Mouse (Mus musculus) megakaryocyte, embryonic 14.5 days (primary cell): ENCODE measurements around the gene Zpbp.

Source experiments
- FLI1 ChIP-seq: IDR thresholded peaks from 2 replicates; pipeline ENCODE4 v1.6.1; 2012; ENCODE audit warnings: low read length, inconsistent platforms, mixed read lengths
- GATA1 ChIP-seq: IDR thresholded peaks from 3 replicates; pipeline ENCODE4 v1.6.1; 2012; ENCODE audit warnings: mixed read lengths, low read length, inconsistent platforms, borderline replicate concordance

DNA sequence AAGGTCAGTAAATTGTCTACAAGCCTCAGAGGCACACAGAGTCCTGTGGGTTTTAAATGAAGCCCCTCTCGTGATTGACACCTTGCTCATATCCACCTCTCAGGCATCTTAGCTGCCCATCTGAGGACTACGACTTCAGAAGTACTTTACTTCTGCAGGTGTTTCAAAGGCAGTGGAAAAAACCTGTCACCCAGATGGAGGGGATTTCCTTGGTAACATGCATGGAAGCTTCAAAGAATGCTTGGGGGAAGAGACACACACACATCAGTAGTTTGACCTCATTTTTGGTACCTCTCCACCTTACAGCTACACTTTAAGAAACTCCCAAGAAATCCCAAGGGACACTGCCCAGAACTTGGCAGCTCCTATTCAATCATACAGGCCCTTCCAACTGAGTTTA, 44.0 kb upstream of the Zpbp start:
- TF ChIP-seq GATA1 (no peak), FLI1 (no peak)
